Mouse (Mus musculus): Measurements from ENCODE around the gene Btla. TPM values are rescaled to one million over a fixed set of nuclear protein-coding genes. Genes with fewer than 3 reads are reported as not detected.

Gene Btla
- polyA plus RNA-seq (2015; fragmentation: Nextera tagmentation; extraction: Ambion mirVana): 0.16 and 0.17 TPM in 2 replicates

GRCm38 (mm10) chr16:45223648-45224388 lies at the start of gene Btla:
TSS of gene Btla (plus strand) at chr16:45224315.
- Histone ChIP-seq H3K9ac (no peak within 1 kb of the TSS), H3K9me3 (no peaks in the 10 kb centered on the region), H3K4me2 (no peak within 1 kb of the TSS), H3K27me3 (no peaks in the 10 kb centered on the region), H3K4me1 (replicated peaks) (no peaks in the 10 kb centered on the region), H3K36me3 (no peaks in the 10 kb centered on the region), H3K27ac (no peak within 1 kb of the TSS), H3K4me3 (no peak within 1 kb of the TSS)
- 40% methylated on average over 10 of the region's 10 CpGs for WGBS
- no peak for ATAC-seq (ENCODE audit: low FRiP score)

DNA sequence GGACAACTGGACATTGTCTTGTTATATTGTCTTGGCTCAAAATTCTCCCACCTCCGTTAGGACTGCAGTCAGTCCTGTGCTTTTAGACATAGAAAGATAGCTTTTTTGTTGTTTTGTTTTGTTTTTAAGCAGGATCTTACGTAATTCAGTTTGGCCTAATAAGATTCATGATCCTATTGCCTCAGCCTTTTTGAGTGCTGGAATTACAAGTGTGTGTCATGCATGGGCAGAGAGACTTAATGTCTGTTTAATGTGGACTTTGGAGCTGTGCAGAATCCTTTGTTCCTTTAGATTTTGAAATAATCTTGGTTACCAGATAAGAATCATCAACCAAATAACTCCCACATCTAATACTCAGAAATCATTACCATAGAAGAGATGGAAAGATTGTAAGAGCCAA lies 45.6 kb upstream of the Btla start:
- Histone ChIP-seq H3K27ac (no peak overlapping the region), H3K4me3 (no peak overlapping the region), H3K36me3 (peaks cover 8% of the 10 kb centered on the region), H3K27me3 (no peaks in the 10 kb centered on the region), H3K4me2 (no peak overlapping the region), H3K9ac (no peak overlapping the region), H3K9me3 (no peaks in the 10 kb centered on the region), H3K4me1 (replicated peaks) (no peaks in the 10 kb centered on the region)
- ATAC-seq (ENCODE audit: low FRiP score): no peak
- WGBS: 96% methylated on average over 2 of the region's 2 CpGs

DNA sequence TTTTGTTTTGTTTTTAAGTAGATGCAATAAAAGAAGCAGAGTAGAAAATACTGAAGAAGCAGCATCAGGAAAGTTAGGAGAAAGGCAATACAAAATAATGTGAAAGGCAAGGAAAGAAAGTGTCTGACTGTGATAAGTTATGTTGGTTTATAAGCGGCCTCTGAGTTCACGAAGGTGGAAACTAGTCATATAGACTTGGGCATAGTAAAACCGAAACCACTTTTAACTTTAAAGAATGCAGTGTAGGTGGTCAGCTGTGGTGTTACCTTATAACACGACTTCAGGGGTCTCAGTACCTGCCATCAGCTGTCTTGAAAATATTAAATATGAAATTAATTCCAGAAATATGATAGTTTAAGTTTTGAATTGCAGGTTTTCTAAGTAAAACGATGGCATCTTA lies 42.3 kb upstream of the Btla start:
- Histone ChIP-seq H3K4me3 (no peak overlapping the region), H3K4me2 (no peak overlapping the region), H3K36me3 (peaks cover 14% of the 10 kb centered on the region), H3K9ac (no peak overlapping the region), H3K27me3 (no peaks in the 10 kb centered on the region), H3K4me1 (replicated peaks) (no peaks in the 10 kb centered on the region), H3K9me3 (no peaks in the 10 kb centered on the region), H3K27ac (no peak overlapping the region)
- 95% methylated on average over 5 of the region's 5 CpGs for WGBS
- no peak for ATAC-seq (ENCODE audit: low FRiP score)

- H3K36me3 ChIP-seq: peaks cover 18% of the 10 kb centered on the region
- no peaks in the 10 kb centered on the region for H3K9me3 ChIP-seq
- no peak overlapping the region for H3K4me2 ChIP-seq
- H3K4me3 ChIP-seq: no peak overlapping the region
- WGBS: 0% methylated on average over 1 of the region's 1 CpGs
- no peak overlapping the region for H3K27ac ChIP-seq
- no peak overlapping the region for H3K9ac ChIP-seq
- H3K27me3 ChIP-seq: no peaks in the 10 kb centered on the region
- peak; percentile 40 for ATAC-seq (ENCODE audit: low FRiP score)
- no peaks in the 10 kb centered on the region for H3K4me1 ChIP-seq (replicated peaks)
These were observed 31.5 kb upstream of the Btla start for GRCm38 (mm10) chr16:45192613-45193012.

DNA sequence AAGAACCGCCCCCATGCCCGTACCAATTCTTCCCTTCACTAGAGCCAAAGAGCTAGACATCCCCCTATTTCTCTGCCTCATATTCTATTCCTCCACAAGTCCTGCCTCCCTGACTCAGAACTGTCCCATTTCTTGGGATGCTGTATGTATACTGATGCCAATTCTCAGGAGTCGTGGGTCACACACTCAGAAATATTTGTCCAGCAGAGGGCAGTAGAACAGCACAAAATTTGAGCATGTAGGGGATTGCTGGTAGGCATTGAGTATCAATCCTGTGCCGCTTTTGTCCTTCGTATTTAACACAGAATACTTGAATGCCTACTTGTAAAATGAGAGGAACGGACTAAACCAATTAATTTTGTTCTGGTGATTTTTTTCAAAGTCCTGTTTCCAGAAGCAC lies 27.3 kb upstream of the Btla start:
- no peaks in the 10 kb centered on the region for H3K9me3 ChIP-seq
- H3K4me3 ChIP-seq: no peak overlapping the region
- H3K9ac ChIP-seq: no peak overlapping the region
- no peak overlapping the region for H3K27ac ChIP-seq
- H3K4me2 ChIP-seq: no peak overlapping the region
- peak; percentile 90 for ATAC-seq (ENCODE audit: low FRiP score)
- H3K4me1 ChIP-seq (replicated peaks): no peaks in the 10 kb centered on the region
- WGBS: 35% methylated on average over 6 of the region's 6 CpGs
- no peaks in the 10 kb centered on the region for H3K36me3 ChIP-seq
- H3K27me3 ChIP-seq: no peaks in the 10 kb centered on the region

GRCm38 (mm10) chr16:45201395-45201794 lies 22.7 kb upstream of the Btla start:
- Histone ChIP-seq H3K27ac (no peak overlapping the region), H3K4me2 (no peak overlapping the region), H3K4me3 (no peak overlapping the region), H3K9ac (no peak overlapping the region), H3K27me3 (no peaks in the 10 kb centered on the region), H3K9me3 (no peaks in the 10 kb centered on the region), H3K4me1 (replicated peaks) (no peaks in the 10 kb centered on the region), H3K36me3 (no peaks in the 10 kb centered on the region)
- ATAC-seq (ENCODE audit: low FRiP score): no peak
- WGBS: 98% methylated on average over 2 of the region's 2 CpGs

GRCm38 (mm10) chr16:45204438-45204837 lies 19.7 kb upstream of the Btla start:
- no peaks in the 10 kb centered on the region for H3K27me3 ChIP-seq
- WGBS: 92% methylated on average over 4 of the region's 4 CpGs
- no peaks in the 10 kb centered on the region for H3K4me1 ChIP-seq (replicated peaks)
- H3K27ac ChIP-seq: no peak overlapping the region
- H3K9ac ChIP-seq: no peak overlapping the region
- H3K9me3 ChIP-seq: no peaks in the 10 kb centered on the region
- H3K36me3 ChIP-seq: no peaks in the 10 kb centered on the region
- no peak overlapping the region for H3K4me2 ChIP-seq
- H3K4me3 ChIP-seq: no peak overlapping the region
- no peak for ATAC-seq (ENCODE audit: low FRiP score)

DNA sequence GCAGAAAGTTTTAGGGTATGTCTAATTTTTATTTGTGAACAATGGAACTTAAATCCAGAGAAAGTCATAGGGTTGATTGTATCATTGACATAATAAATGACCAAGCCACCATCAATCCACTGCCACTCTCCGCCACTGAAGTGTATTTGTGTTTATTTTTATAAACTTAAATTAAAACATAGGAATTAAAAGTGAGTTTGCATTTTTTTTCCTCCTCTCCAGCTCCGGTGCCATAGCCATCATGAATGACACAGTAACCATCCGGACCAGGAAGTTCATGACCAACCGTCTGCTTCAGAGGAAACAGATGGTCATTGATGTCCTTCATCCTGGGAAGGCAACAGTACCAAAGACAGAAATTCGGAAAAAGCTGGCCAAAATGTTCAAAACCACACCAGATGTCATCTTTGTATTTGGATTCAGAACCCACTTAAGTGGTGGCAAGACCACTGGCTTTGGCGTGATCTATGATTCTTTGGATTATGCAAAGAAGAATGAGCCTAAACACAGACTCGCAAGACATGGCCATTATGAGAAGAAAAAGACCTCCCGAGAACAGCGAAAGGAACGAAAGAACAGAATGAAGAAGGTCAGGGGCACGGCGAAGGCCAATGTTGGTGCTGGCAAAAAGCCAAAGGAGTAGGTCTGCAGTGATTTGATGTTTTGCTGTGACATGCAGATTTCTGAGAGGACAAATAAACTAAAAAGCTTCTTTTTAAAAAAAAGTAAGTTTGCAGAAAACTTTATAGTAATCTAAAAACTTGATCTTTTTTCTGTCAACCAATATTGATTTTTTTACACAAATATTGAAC lies 19.1 kb upstream of the Btla start:
- 63% methylated on average over 12 of the region's 12 CpGs for WGBS
- H3K9me3 ChIP-seq: no peaks in the 10 kb centered on the region
- no peak for ATAC-seq (ENCODE audit: low FRiP score)
- H3K27me3 ChIP-seq: no peaks in the 10 kb centered on the region
- no peak overlapping the region for H3K4me2 ChIP-seq
- no peak overlapping the region for H3K9ac ChIP-seq
- no peaks in the 10 kb centered on the region for H3K4me1 ChIP-seq (replicated peaks)
- no peak overlapping the region for H3K4me3 ChIP-seq
- no peak overlapping the region for H3K27ac ChIP-seq
- H3K36me3 ChIP-seq: no peaks in the 10 kb centered on the region

DNA sequence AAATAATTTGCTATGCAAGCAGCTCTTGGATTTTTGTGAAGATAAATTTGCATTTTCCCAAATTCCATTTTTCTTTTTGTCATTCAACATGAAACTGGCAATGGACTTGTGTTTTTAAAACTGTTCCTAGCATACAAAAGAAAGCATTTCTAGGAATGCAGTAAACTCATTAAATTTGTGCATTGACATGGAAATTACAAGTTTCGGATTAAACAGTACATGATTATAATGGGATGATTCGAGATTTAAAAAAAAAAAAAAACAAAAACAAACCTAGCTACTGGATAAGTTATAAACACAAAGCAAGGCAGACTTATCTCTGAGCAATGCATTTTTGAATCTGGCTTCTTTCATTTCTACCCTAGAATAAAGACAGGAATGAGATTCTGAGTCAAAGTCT lies 2.1 kb upstream of the Btla start:
- WGBS: 71% methylated on average over 2 of the region's 2 CpGs
- H3K27ac ChIP-seq: no peak overlapping the region
- no peak overlapping the region for H3K9ac ChIP-seq
- no peak for ATAC-seq (ENCODE audit: low FRiP score)
- no peak overlapping the region for H3K4me2 ChIP-seq
- no peak overlapping the region for H3K4me3 ChIP-seq
- no peaks in the 10 kb centered on the region for H3K9me3 ChIP-seq
- no peaks in the 10 kb centered on the region for H3K27me3 ChIP-seq
- H3K36me3 ChIP-seq: no peaks in the 10 kb centered on the region
- H3K4me1 ChIP-seq (replicated peaks): no peaks in the 10 kb centered on the region

- Histone ChIP-seq H3K9ac (no peak overlapping the region), H3K27me3 (no peaks in the 10 kb centered on the region), H3K36me3 (no peaks in the 10 kb centered on the region), H3K9me3 (no peaks in the 10 kb centered on the region), H3K27ac (no peak overlapping the region), H3K4me3 (no peak overlapping the region), H3K4me1 (replicated peaks) (no peaks in the 10 kb centered on the region), H3K4me2 (no peak overlapping the region)
- 90% methylated on average over 3 of the region's 3 CpGs for WGBS
- no peak for ATAC-seq (ENCODE audit: low FRiP score)
These were observed 1.3 kb upstream of the Btla start for GRCm38 (mm10) chr16:45222771-45223170.

DNA sequence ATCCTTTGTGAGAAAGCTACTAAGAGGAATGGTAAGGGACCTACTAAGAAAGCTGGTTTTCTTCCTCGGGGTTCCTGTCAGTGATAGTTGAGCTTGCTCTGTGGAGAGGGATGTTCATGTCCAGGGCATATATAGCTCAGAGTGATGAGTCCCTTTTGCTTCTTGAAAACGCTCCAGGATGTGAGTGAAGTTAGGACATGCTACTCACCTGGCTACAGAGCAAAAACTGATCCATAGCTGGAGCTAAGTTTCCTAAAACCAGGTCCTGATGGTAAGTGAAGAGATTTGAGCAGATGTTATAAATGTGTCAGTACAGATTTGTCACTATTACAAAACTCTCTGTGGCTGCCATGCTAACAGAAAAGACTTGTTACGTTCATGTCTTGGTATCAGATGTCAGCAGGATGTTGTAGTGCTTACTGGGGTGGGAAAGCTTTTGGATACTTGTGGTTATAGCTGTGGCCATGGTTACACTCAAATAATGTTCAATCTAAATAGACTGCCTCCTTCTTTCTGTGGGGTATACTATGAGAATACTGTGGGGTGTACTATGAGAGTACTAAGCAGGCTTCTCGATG lies 405 bp downstream of the Btla start:
- Histone ChIP-seq H3K27me3 (no peaks in the 10 kb centered on the region), H3K4me3 (no peak overlapping the region), H3K27ac (no peak overlapping the region), H3K4me1 (replicated peaks) (no peaks in the 10 kb centered on the region), H3K9me3 (no peaks in the 10 kb centered on the region), H3K36me3 (no peaks in the 10 kb centered on the region), H3K4me2 (no peak overlapping the region), H3K9ac (no peak overlapping the region)
- ATAC-seq (ENCODE audit: low FRiP score): no peak
- WGBS: 71% methylated on average over 4 of the region's 4 CpGs

- no peaks in the 10 kb centered on the region for H3K4me1 ChIP-seq (replicated peaks)
- H3K27me3 ChIP-seq: no peaks in the 10 kb centered on the region
- H3K27ac ChIP-seq: no peak overlapping the region
- no peak for ATAC-seq (ENCODE audit: low FRiP score)
- H3K36me3 ChIP-seq: no peaks in the 10 kb centered on the region
- H3K9me3 ChIP-seq: no peaks in the 10 kb centered on the region
- H3K4me2 ChIP-seq: no peak overlapping the region
- 83% methylated on average over 1 of the region's 1 CpGs for WGBS
- no peak overlapping the region for H3K4me3 ChIP-seq
- H3K9ac ChIP-seq: no peak overlapping the region
These were observed 2.9 kb downstream of the Btla start for GRCm38 (mm10) chr16:45227002-45227401.

Data from hindbrain, embryonic 13.5 days (tissue).